Mouse (Mus musculus) hindbrain, embryonic 16.5 days (tissue): ENCODE results near the gene Golga2. TPM values are rescaled to one million over a fixed set of nuclear protein-coding genes. Genes with fewer than 3 reads are reported as not detected.

ENCODE experiments used
- ATAC-seq: fragments of 200-750 bp; cut with Nextera tagmentation; 2 replicates; pipeline ENCODE4 v1.8.0; 2017; ENCODE audit warnings: moderate TSS enrichment, moderate library complexity
- H3K27ac ChIP-seq: fragments of 300-500 bp; sonication (generic); 2 replicates; pipeline ENCODE4 v1.5.1; 2014; ENCODE audit warnings: low read depth, mild to moderate bottlenecking, control low read depth, low read length, moderate library complexity
- H3K27me3 ChIP-seq: fragments of 300-500 bp; sonication (generic); replicated peaks from 2 replicates; pipeline ENCODE4 v1.6.1; 2014; ENCODE audit warnings: low read length; ENCODE audit not compliant: control insufficient read depth, insufficient read depth
- H3K36me3 ChIP-seq: fragments of 300-500 bp; sonication (generic); 2 replicates; pipeline ENCODE4 v1.6.1; 2014; ENCODE audit warnings: mild to moderate bottlenecking, low read length, moderate library complexity, mixed read lengths; ENCODE audit not compliant: control insufficient read depth, insufficient read depth
- H3K4me1 ChIP-seq: fragments of 300-500 bp; sonication (generic); 2 replicates; pipeline ENCODE4 v1.6.1; 2014; ENCODE audit warnings: low read depth, low read length; ENCODE audit not compliant: control insufficient read depth, insufficient read depth
- H3K4me2 ChIP-seq: fragments of 300-500 bp; sonication (generic); 2 replicates; pipeline ENCODE4 v1.6.1; 2014; ENCODE audit warnings: mild to moderate bottlenecking, low read length, control low read depth, moderate library complexity
- H3K4me3 ChIP-seq: fragments of 300-500 bp; sonication (generic); 2 replicates; pipeline ENCODE4 v1.5.1; 2014; ENCODE audit warnings: mild to moderate bottlenecking, low read length, control low read depth, moderate library complexity
- H3K9ac ChIP-seq: fragments of 300-500 bp; sonication (generic); 2 replicates; pipeline ENCODE4 v1.6.1; 2014; ENCODE audit warnings: low read depth, mild to moderate bottlenecking, control low read depth, low read length, moderate library complexity
- H3K9me3 ChIP-seq: fragments of 300-500 bp; sonication (generic); 2 replicates; pipeline ENCODE4 v1.6.1; 2014; ENCODE audit warnings: mild to moderate bottlenecking, low read length, moderate library complexity; ENCODE audit not compliant: control insufficient read depth
- WGBS: fragments of 180-500 bp; shearing (Covaris S2); extraction: QIAGEN DNeasy Blood & Tissue Kit; methylation state at CpG from one replicate; pipeline ENCODE4 v1.1.7; 2014; 5-methylcytosine and 5-hydroxymethylcytosine counted together
- polyA plus RNA-seq: library from polyadenylated mRNA; unstranded; fragments of >200 nt; fragmentation: Nextera tagmentation; extraction: Ambion mirVana; gene quantifications from 2 replicates; pipeline ENCODE4 v1.2.1, GENCODE M21; 2015

Gene Golga2
- polyA plus RNA-seq, 1 experiment from 2014 or later, result 25.5 TPM

GRCm38 (mm10) chr2:32319586-32320580 is 32.7 kb downstream of the Golga2 start:
- H3K36me3 ChIP-seq, result peaks cover 10% of the 10 kb centered on the region; the same call in 1 of the 2 replicates
- ATAC-seq, result no peak
- no peaks in the 10 kb centered on the region for H3K9me3 ChIP-seq
- no peak overlapping the region for H3K9ac ChIP-seq
- no peaks in the 10 kb centered on the region; the same call in 1 of the 2 replicates for H3K27me3 ChIP-seq
- WGBS, result 53% methylated on average over 9 of the region's 9 CpGs
- no peak overlapping the region for H3K4me2 ChIP-seq
- H3K27ac ChIP-seq, result no peak overlapping the region
- peaks cover 5% of the 10 kb centered on the region for H3K4me1 ChIP-seq
- H3K4me3 ChIP-seq, result no peak overlapping the region

GRCm38 (mm10) chr2:32320721-32321120 is 33.5 kb downstream of the Golga2 start:
- Histone ChIP-seq H3K4me3 (no peak overlapping the region), H3K9me3 (no peaks in the 10 kb centered on the region), H3K9ac (no peak overlapping the region), H3K36me3 (peaks cover 5% of the 10 kb centered on the region; the same call in 1 of the 2 replicates), H3K4me2 (no peak overlapping the region), H3K27me3 (no peaks in the 10 kb centered on the region; the same call in 1 of the 2 replicates), H3K27ac (no peak overlapping the region), H3K4me1 (peaks cover 5% of the 10 kb centered on the region)
- WGBS, result 72% methylated on average over 11 of the region's 11 CpGs
- no peak for ATAC-seq

GRCm38 (mm10) chr2:32321591-32322298 is 34.6 kb downstream of the Golga2 start:
- 70% methylated on average over 9 of the region's 9 CpGs for WGBS
- Histone ChIP-seq H3K4me2 (no peak overlapping the region), H3K4me1 (peaks cover 5% of the 10 kb centered on the region), H3K27me3 (no peaks in the 10 kb centered on the region; the same call in 1 of the 2 replicates), H3K4me3 (no peak overlapping the region), H3K27ac (peak overlapping the region; percentile 77), H3K36me3 (peaks cover 3% of the 10 kb centered on the region; the same call in 1 of the 2 replicates), H3K9me3 (no peaks in the 10 kb centered on the region), H3K9ac (no peak overlapping the region)
- ATAC-seq, result no peak

- peak overlapping the region; percentile 18 for H3K4me2 ChIP-seq
- H3K36me3 ChIP-seq, result peaks cover 3% of the 10 kb centered on the region; the same call in 1 of the 2 replicates
- H3K27me3 ChIP-seq, result no peaks in the 10 kb centered on the region; the same call in 1 of the 2 replicates
- no peaks in the 10 kb centered on the region for H3K9me3 ChIP-seq
- H3K9ac ChIP-seq, result peak overlapping the region; percentile 20; the same call in 1 of the 2 replicates
- peak overlapping the region; percentile 77 for H3K27ac ChIP-seq
- WGBS, result 43% methylated on average over 7 of the region's 7 CpGs
- peaks cover 5% of the 10 kb centered on the region for H3K4me1 ChIP-seq
- no peak overlapping the region for H3K4me3 ChIP-seq
- ATAC-seq, result peak; percentile 78
Observed at GRCm38 (mm10) chr2:32322754-32323741, 35.9 kb downstream of the Golga2 start.

GRCm38 (mm10) chr2:32324322-32324721 is 37.1 kb downstream of the Golga2 start:
- H3K27me3 ChIP-seq, result no peaks in the 10 kb centered on the region; the same call in 1 of the 2 replicates
- no peak overlapping the region for H3K27ac ChIP-seq
- H3K36me3 ChIP-seq, result peaks cover 3% of the 10 kb centered on the region; the same call in 1 of the 2 replicates
- no peaks in the 10 kb centered on the region for H3K9me3 ChIP-seq
- no peak for ATAC-seq
- H3K4me1 ChIP-seq, result peaks cover 5% of the 10 kb centered on the region
- no peak overlapping the region for H3K9ac ChIP-seq
- H3K4me2 ChIP-seq, result no peak overlapping the region
- H3K4me3 ChIP-seq, result no peak overlapping the region
- WGBS, result 61% methylated on average over 4 of the region's 4 CpGs

GRCm38 (mm10) chr2:32325342-32325741 is 38.2 kb downstream of the Golga2 start:
- ATAC-seq, result no peak
- H3K4me3 ChIP-seq, result no peak overlapping the region
- H3K4me1 ChIP-seq, result peaks cover 5% of the 10 kb centered on the region
- 67% methylated on average over 7 of the region's 7 CpGs for WGBS
- no peak overlapping the region for H3K27ac ChIP-seq
- H3K4me2 ChIP-seq, result no peak overlapping the region
- no peak overlapping the region for H3K9ac ChIP-seq
- H3K27me3 ChIP-seq, result no peaks in the 10 kb centered on the region; the same call in 1 of the 2 replicates
- H3K9me3 ChIP-seq, result no peaks in the 10 kb centered on the region
- peaks cover 3% of the 10 kb centered on the region; the same call in 1 of the 2 replicates for H3K36me3 ChIP-seq

GRCm38 (mm10) chr2:32327200-32327599 is 40.0 kb downstream of the Golga2 start:
- no peak overlapping the region for H3K9ac ChIP-seq
- no peak overlapping the region for H3K27ac ChIP-seq
- WGBS, result 65% methylated on average over 4 of the region's 4 CpGs
- no peak overlapping the region for H3K4me3 ChIP-seq
- no peak overlapping the region for H3K4me2 ChIP-seq
- H3K27me3 ChIP-seq, result no peaks in the 10 kb centered on the region
- no peaks in the 10 kb centered on the region; the same call in 1 of the 2 replicates for H3K36me3 ChIP-seq
- no peaks in the 10 kb centered on the region for H3K9me3 ChIP-seq
- no peak for ATAC-seq
- peaks cover 3% of the 10 kb centered on the region for H3K4me1 ChIP-seq

- 18% methylated on average over 13 of the region's 13 CpGs for WGBS
- Histone ChIP-seq H3K27ac (no peak overlapping the region), H3K4me2 (no peak overlapping the region), H3K4me3 (no peak overlapping the region), H3K9ac (no peak overlapping the region), H3K4me1 (no peaks in the 10 kb centered on the region), H3K36me3 (peaks cover 3% of the 10 kb centered on the region), H3K27me3 (no peaks in the 10 kb centered on the region), H3K9me3 (no peaks in the 10 kb centered on the region)
- 0 out of 2 replicates have a peak, but pooled peaks have one; percentile 4 for ATAC-seq
Observed at GRCm38 (mm10) chr2:32328911-32329460, 41.8 kb downstream of the Golga2 start.
